Mouse (Mus musculus): ENCODE data around the gene Olfr1238.

The Olfr1238 gene

DNA sequence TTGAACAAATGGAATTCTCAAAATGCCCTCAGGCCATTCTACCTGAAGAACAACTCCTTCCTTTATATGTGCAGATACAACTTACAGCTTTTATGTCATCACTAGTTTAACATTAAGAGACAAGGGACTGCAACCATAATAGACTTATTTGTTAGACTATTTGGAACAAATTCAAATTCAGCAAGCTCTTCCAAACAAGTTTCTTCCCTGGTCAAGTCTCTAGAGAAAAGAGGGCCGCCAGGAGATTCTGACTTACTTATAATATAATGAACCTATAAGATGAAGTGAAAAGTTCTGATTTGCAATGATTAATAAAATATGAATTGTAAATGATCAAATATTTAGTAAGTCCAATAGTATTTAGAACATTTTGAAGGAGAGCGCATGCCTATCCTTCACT, at the start of gene Olfr1238:
Olfr1238 (minus strand) TSS at position 101 of the 400 bp plus-strand sequence.
- DNase-seq (ENCODE audit: low read depth): no peak

DNA sequence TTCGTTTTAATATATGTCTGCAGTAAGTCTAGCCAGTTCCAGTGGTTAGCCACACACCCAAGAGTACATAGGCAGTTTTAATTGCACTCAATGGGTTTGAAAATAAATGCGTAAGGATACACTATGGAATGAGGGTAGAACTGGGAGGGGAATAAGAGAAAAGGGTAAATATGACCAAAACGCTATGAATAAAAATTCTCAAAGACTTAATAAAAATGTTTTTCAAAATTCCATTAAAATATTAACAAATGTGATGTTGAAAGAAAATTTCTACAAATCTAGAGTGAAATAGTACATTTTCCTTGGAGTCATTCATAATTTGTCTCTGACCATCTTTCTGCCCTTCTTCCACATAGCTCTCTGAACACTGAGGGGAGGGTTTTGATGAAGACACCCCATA, 33.4 kb upstream of the Olfr1238 start, which contains the start of gene Olfr1240:
Olfr1240 (minus strand) TSS at position 101 of the 400 bp plus-strand sequence.
- no peak for DNase-seq (ENCODE audit: low read depth)

DNA sequence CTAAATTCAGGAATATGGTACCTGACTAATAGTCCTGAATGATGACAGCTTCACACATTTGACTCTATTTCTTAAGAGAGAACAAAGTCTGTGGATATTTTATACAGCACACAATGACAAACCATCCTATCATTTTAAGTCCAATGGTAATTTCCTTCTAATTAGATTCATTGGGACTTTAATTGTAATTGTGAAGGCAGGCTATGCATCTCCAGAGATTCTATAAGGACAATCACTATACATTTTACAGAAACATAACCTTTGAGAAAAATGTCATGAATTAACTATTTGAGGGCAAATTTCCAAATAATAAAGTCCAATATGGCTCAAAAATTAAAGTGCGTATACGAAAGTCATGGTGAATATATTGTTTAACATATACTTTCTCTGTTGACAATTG, 10.8 kb upstream of the Olfr1238 start, which contains the start of gene Olfr1239:
Olfr1239 (minus strand) TSS at position 101 of the 400 bp plus-strand sequence.
- DNase-seq (ENCODE audit: low read depth): no peak

DNA sequence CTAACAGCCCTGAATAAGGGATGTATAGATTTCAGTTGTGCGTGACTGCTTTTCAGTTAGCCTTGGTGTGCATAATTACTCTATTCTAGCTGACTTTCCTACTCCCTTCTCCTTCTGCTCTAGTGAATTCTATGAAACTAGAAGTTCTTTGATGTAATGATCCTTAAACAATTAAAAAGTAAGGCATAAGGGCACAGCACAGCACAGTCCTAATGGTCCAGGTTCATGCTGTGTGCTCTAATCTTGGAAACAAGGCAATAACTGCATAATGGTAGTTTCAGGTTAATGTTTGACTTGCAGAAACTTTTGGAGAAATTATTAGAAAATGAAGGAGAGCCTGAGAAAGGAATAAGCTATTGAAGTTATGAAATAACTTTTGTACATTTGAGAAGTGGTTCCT, 5.1 kb upstream of the Olfr1238 start:
- DNase-seq (ENCODE audit: low read depth): no peak

- DNase-seq (ENCODE audit: low read depth): no peak
These were observed 8.6 kb downstream of the Olfr1238 start for GRCm38 (mm10) chr2:89400882-89401281.

- DNase-seq (ENCODE audit: low read depth): no peak
These were observed 44.7 kb downstream of the Olfr1238 start, which contains the start of gene Olfr1234 for GRCm38 (mm10) chr2:89364765-89365164. TSS of gene Olfr1234 (minus strand) at chr2:89364865.
